Mouse (Mus musculus) adrenal gland, adult (tissue): Measurements from ENCODE around the gene Srebf2.

Experiments
- DNase-seq, 2 experiments: peaks; one replicate each; pipeline ENCODE4 v3.0.0; 2022 to 2023; ENCODE audit warnings: low spot score in 1 of 2; ENCODE audit not compliant: inconsistent age in 2 of 2

Srebf2 gene

DNA sequence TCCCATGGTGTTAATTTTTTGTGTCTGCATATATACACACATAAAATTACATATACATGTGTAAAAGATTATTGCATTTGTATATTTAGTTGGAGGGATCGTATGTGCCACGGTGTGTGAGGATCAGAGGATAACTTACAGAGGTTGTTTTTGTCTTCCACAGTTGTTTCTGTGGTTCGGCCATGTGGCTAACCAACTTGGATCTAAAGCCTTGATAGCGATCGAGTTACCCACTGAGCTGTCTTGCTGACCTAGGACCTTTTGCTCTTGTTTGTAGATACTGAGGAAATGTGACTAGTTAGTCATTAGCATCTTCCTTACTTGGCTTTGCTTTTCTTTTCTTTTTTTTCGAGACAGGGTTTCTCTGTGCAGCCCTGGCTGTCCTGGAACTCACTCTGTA lies 9.3 kb downstream of the Srebf2 start:
- no peak for DNase-seq

GRCm38 (mm10) chr15:82156902-82157301 lies 9.9 kb downstream of the Srebf2 start:
- DNase-seq = no peak

DNA sequence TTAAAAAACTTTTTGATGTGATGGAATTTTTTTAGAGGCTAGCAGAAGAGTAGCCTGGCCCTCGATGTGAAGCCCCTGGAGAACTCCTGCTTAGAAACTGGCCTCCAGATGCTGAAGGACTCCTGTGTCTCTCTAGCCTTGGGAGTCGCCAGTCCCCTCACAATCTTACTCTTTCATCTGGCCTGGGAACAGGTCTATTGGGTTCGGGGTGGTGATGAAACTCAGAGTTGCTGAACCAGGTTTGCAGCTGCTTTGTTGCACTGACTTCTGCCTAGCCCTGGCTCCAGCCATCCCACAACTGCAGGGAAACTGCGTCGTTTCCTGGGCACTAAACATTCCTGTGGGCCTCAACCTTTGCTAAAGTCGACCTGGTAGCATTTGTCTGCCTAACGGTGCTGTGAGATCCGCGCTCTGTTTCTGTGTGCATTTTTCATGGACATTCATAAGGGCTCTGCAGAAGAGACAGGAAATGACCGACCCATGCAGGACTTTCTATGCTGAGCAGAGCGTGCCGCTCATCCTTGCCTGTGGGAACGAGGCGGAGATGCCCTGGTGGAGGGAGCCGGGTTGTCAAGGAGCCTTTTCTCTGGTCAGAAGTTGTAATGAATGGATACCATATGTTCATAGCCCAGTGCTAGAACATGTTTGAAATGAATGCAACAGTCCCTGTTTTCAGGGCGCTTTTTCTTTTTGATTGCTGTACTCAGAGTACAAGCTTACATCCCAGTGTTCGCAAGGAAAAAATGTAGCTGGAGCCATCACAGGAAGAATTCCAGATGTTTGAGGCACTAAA lies 11.5 kb downstream of the Srebf2 start:
- no peak for DNase-seq

- no peak for DNase-seq
Measured at GRCm38 (mm10) chr15:82159471-82159870, 12.5 kb downstream of the Srebf2 start.

GRCm38 (mm10) chr15:82160731-82161640 lies 14.0 kb downstream of the Srebf2 start:
- DNase-seq = no peak

DNA sequence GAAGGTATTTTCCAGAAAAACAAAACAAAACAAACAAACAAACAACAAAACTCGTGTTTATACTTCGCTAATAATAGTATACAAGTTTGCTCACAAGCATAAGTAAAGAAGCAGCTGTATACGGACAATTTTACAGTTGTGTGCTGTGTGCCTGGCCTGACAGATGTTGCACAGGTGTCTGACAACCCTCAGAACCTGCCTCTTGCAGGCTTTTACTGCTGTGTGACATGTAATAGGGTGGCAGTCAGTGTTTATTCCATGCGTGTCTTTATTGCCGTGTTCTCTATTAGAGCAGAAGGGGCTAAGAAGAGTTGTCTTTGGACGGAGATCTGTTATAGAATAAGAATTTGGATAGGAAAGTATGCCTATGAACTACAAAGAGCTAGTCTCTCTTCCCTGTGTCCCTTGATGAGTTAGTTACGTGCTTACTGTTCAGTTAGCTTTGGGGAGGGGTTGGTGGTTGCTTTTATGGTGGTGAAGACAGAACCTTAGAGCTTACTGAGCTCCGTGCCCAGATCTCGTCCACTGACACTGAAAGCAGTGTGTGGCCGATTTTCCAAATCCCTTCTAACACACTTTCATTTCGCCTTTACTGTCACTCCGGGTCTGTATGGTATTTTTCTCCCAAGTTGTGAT lies 15.1 kb downstream of the Srebf2 start:
- DNase-seq = no peak

GRCm38 (mm10) chr15:82163356-82164060 lies 16.5 kb downstream of the Srebf2 start:
- no peak for DNase-seq

DNA sequence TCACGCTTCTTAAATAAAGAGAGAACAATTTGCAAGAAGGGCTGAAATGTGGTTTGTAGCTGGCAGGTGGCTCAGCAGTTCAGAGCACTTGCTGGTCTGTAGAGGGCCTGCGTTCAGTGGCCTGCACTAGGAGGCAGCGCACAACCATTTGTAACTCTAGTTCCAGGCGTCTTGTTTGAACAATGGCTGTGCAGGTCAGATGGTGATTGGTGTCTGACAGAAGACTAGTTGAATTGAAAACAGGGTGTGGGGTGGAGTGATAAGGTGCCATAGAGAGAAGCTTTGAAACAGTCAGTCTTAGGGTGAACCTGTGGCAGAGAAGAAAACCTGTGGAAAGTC lies 17.0 kb downstream of the Srebf2 start:
- no peak for DNase-seq

GRCm38 (mm10) chr15:82164496-82164895 lies 17.5 kb downstream of the Srebf2 start:
- DNase-seq = no peak

DNA sequence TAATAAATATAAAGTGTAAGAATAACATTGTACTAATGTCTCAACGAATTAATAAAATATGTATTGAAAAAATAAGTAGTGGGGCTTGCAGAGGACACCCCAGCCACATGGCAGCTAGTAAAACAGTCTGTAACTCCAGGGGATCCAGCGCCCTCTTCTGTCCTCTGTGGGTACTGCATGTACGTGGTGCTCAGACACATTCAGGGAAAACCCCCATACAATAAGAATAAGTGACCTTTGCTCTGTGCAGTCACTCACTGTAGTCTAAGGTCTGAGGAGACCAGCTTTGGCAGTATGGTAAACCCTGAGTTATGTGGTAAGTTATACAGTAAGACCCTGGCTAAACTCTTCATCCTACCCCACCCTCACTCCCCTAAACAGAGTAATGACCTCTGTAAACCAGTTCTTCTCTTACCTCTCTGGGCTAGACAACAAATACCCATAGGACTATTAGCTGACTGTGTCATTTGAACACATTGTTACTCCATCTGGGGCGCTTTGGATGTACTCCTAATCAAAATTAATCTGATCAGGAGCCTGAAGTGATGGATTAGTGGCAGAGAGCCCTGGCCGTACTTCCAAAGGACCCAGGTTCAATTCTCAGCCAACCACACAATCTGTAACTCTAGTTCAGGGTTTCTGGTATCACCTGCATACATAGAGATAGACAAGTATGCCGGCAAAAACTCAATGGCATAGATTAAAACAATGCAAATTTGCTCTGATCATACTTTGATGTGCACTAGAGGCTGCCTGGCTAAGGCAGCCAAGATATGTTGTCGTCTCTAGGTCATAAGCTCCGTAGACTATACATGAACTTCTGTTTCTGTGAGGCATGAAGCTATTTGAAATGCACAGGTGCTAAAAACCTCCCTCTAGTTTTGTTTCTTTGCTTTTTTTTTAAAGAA lies 18.6 kb downstream of the Srebf2 start:
- peak; percentile 69 to 93 for DNase-seq

DNA sequence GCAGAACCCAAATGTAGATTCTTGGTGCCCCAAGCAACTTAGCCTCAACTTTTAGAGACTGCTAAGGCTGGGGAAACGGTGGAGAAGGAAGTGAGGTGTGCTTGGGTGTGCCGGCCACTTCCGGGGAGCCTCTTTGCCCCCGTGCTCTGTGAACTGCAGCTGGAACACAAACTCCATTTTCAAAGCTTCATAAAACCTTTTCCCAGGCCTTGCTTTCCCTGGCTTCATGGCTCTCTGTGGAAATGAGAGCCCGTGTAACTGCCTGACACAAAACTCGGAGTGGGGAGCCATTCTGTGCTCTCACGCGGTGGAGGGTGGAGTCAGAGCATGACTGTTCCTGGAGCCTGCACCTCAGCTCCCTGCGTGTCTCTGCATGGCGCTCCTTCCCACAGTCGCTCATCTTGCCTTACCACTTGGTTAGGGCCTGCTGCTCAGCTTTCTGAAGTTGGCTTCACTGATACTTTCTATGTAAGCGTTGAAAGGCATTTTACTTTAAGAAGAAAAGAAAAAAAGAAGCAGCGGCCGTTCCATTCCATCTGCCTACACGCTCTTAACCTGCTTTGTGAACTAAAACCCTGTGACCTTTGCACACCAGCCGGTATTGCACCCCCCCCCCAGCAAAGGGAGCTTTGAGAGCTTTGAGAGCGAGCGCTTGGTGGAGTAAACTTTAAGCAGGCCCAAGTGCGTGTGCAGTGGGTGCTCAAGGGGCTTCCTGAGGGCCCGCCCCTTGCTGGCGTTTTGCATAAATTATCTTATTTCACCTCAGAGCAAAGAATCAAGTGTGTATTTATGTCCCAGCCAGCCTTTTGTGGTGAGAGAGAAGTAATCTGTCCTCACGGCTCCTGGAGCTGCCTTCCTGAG lies 19.5 kb downstream of the Srebf2 start:
- no peak for DNase-seq

DNA sequence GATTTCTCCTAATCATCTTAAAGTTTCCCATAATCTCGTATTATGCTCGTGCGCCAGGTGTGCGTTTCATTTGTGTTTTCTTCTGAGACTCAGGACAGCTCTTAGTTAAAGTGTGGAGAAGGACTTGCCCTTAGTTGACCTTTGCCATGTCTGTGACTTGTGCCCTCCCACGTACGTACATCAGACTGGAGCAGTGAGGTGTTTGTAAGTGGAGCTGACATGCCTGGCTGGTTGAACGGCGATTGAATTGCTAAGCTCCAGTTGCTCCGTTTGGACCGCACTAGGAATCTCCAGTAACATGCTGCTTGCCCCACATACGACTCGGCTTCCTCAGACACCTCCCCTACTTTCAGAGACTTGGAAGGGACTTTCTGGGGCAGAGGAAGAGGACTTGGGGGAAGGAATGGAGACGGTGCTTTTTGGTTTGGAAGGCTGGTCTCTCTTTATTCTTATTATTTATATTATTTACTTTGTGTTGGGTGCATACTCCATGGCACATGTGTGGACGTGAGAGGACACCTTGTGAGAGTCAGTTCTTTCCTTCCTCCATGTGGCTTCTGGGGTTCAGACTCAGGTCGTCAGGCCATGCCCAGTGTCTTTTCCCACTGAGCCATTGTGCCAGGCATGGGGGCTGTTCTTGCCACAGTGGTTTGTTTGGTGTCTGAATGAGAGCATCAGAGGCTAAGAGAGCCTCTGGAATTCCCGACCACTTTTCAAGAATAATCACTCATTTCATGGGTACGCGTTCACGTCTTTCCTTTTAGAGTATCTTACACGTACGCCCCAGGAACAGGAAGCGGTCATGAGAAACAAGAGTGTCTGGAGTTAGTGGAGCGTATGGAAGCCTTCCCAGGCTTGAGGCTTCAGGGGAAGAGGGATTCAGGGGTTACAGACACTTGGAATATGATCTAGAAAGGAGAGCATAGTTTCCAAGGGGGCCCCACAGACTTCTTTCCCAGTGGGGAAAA lies 20.5 kb downstream of the Srebf2 start:
- DNase-seq = no peak

DNA sequence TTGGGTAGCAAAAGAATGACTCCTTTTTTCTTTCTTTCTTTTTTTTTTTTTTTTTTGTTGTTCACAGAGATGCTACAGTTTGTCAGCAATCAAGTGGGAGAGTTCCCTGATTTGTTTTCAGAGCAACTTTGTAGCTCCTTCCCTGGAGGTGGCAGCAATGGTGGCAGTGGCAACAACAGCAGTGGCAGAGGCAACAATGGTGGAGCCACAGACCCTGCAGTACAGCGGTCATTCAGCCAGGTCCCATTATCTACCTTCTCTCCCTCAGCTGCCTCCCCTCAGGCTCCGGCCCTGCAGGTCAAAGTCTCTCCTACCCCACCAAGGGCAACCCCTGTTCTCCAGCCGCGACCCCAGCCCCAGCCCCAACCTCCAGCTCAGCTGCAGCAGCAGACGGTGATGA lies 22.7 kb downstream of the Srebf2 start:
- DNase-seq = no peak

GRCm38 (mm10) chr15:82170437-82171377 lies 23.7 kb downstream of the Srebf2 start:
- DNase-seq = no peak

- DNase-seq = no peak
Measured at GRCm38 (mm10) chr15:82172648-82173047, 25.7 kb downstream of the Srebf2 start.

DNA sequence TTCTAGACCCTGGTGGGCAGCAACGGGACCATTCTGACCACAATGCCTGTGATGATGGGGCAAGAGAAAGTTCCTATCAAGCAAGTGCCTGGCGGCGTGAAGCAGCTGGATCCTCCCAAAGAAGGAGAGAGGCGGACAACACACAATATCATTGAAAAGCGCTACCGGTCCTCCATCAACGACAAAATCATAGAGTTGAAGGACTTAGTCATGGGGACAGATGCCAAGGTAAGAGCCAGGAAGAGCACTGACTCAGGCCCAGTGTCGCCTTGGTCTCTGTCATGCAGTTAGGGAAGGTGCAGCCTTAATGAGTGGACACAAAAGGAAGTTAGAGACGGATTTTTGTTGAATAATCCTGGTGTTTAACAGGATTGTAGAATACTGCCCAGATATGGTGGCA lies 28.1 kb downstream of the Srebf2 start:
- DNase-seq = peak; percentile 21 to 75

GRCm38 (mm10) chr15:82177743-82178290 lies 30.8 kb downstream of the Srebf2 start:
- no peak for DNase-seq
